Mouse (Mus musculus): ENCODE data around the gene Emc9. TPM values are rescaled to one million over a fixed set of nuclear protein-coding genes. Genes with fewer than 3 reads are reported as not detected.

Gene Emc9
- polyA plus RNA-seq, 1 experiment = 48.5 TPM

- Histone ChIP-seq H3K27ac (ENCODE audit: control insufficient read depth, insufficient read depth, low read depth, low read length, poor library complexity) (peak within 1 kb of the TSS; percentile 81), H3K4me3 (replicated peaks; ENCODE audit: control insufficient read depth, low read depth, low read length) (peak within 1 kb of the TSS; percentile 92), H3K4me1 (ENCODE audit: control insufficient read depth, insufficient read depth, low read length) (no peaks in the 10 kb centered on the region; the same call in 1 of the 2 replicates)
- TF ChIP-seq CTCF (IDR thresholded peaks at IDR 0.05; ENCODE audit: control insufficient read depth, insufficient read depth, low read length) (no peak), POLR2A (IDR thresholded peaks at IDR 0.05; ENCODE audit: borderline replicate concordance, control insufficient read depth, low read depth, low read length) (peak; percentile 68; the same call in 1 of the 2 replicates)
- WGBS = under 1% methylated on average over 32 of the region's 32 CpGs
These were observed 7.0 kb downstream of the Emc9 start, which contains the start of gene Psme1 for GRCm38 (mm10) chr14:55577871-55578667. TSS of gene Psme1 (plus strand) at chr14:55578123.

GRCm38 (mm10) chr14:55576376-55576775 lies 8.7 kb downstream of the Emc9 start:
- peak overlapping the region; percentile 77 for H3K27ac ChIP-seq (ENCODE audit: control insufficient read depth, insufficient read depth, low read depth, low read length, poor library complexity)
- no peaks in the 10 kb centered on the region; the same call in 1 of the 2 replicates for H3K4me1 ChIP-seq (ENCODE audit: control insufficient read depth, insufficient read depth, low read length)
- no peak for TF ChIP-seq CTCF (IDR thresholded peaks at IDR 0.05; ENCODE audit: control insufficient read depth, insufficient read depth, low read length)
- 39% methylated on average over 16 of the region's 16 CpGs for WGBS
- H3K4me3 ChIP-seq (replicated peaks; ENCODE audit: control insufficient read depth, low read depth, low read length) = no peak overlapping the region

- WGBS = 57% methylated on average over 13 of the region's 13 CpGs
- H3K27ac ChIP-seq (ENCODE audit: control insufficient read depth, insufficient read depth, low read depth, low read length, poor library complexity) = no peak overlapping the region
- TF ChIP-seq POLR2A (IDR thresholded peaks at IDR 0.05; ENCODE audit: borderline replicate concordance, control insufficient read depth, low read depth, low read length) (no peak), CTCF (IDR thresholded peaks at IDR 0.05; ENCODE audit: control insufficient read depth, insufficient read depth, low read length) (no peak)
- H3K4me3 ChIP-seq (replicated peaks; ENCODE audit: control insufficient read depth, low read depth, low read length) = no peak overlapping the region
- H3K4me1 ChIP-seq (ENCODE audit: control insufficient read depth, insufficient read depth, low read length) = no peaks in the 10 kb centered on the region; the same call in 1 of the 2 replicates
These were observed 9.4 kb downstream of the Emc9 start for GRCm38 (mm10) chr14:55575711-55576110.

GRCm38 (mm10) chr14:55575302-55575701 lies 9.8 kb downstream of the Emc9 start, which contains the start of gene Fitm1:
TSS of gene Fitm1 (plus strand) at chr14:55575617.
- H3K4me3 ChIP-seq (replicated peaks; ENCODE audit: control insufficient read depth, low read depth, low read length) = no peak within 1 kb of the TSS
- H3K27ac ChIP-seq (ENCODE audit: control insufficient read depth, insufficient read depth, low read depth, low read length, poor library complexity) = peak within 1 kb of the TSS; percentile 77
- H3K4me1 ChIP-seq (ENCODE audit: control insufficient read depth, insufficient read depth, low read length) = no peaks in the 10 kb centered on the region; the same call in 1 of the 2 replicates
- no peak for TF ChIP-seq CTCF (IDR thresholded peaks at IDR 0.05; ENCODE audit: control insufficient read depth, insufficient read depth, low read length)
- TF ChIP-seq POLR2A (IDR thresholded peaks at IDR 0.05; ENCODE audit: borderline replicate concordance, control insufficient read depth, low read depth, low read length) = no peak
- 77% methylated on average over 8 of the region's 8 CpGs for WGBS

- Histone ChIP-seq H3K4me1 (ENCODE audit: control insufficient read depth, insufficient read depth, low read length) (no peaks in the 10 kb centered on the region; the same call in 1 of the 2 replicates), H3K4me3 (replicated peaks; ENCODE audit: control insufficient read depth, low read depth, low read length) (no peak overlapping the region), H3K27ac (ENCODE audit: control insufficient read depth, insufficient read depth, low read depth, low read length, poor library complexity) (no peak overlapping the region)
- TF ChIP-seq POLR2A (IDR thresholded peaks at IDR 0.05; ENCODE audit: borderline replicate concordance, control insufficient read depth, low read depth, low read length) (no peak), CTCF (IDR thresholded peaks at IDR 0.05; ENCODE audit: control insufficient read depth, insufficient read depth, low read length) (no peak)
These were observed 13.3 kb downstream of the Emc9 start for GRCm38 (mm10) chr14:55571760-55572159.

GRCm38 (mm10) chr14:55570588-55570987 lies 14.5 kb downstream of the Emc9 start:
- TF ChIP-seq POLR2A (IDR thresholded peaks at IDR 0.05; ENCODE audit: borderline replicate concordance, control insufficient read depth, low read depth, low read length) (no peak), CTCF (IDR thresholded peaks at IDR 0.05; ENCODE audit: control insufficient read depth, insufficient read depth, low read length) (no peak)
- H3K27ac ChIP-seq (ENCODE audit: control insufficient read depth, insufficient read depth, low read depth, low read length, poor library complexity) = no peak overlapping the region
- H3K4me1 ChIP-seq (ENCODE audit: control insufficient read depth, insufficient read depth, low read length) = no peaks in the 10 kb centered on the region; the same call in 1 of the 2 replicates
- WGBS = 68% methylated on average over 2 of the region's 2 CpGs
- H3K4me3 ChIP-seq (replicated peaks; ENCODE audit: control insufficient read depth, low read depth, low read length) = no peak overlapping the region

GRCm38 (mm10) chr14:55567496-55567895 lies 17.6 kb downstream of the Emc9 start:
- Histone ChIP-seq H3K4me1 (ENCODE audit: control insufficient read depth, insufficient read depth, low read length) (no peaks in the 10 kb centered on the region; the same call in 1 of the 2 replicates), H3K27ac (ENCODE audit: control insufficient read depth, insufficient read depth, low read depth, low read length, poor library complexity) (no peak overlapping the region), H3K4me3 (replicated peaks; ENCODE audit: control insufficient read depth, low read depth, low read length) (no peak overlapping the region)
- TF ChIP-seq CTCF (IDR thresholded peaks at IDR 0.05; ENCODE audit: control insufficient read depth, insufficient read depth, low read length) (no peak), POLR2A (IDR thresholded peaks at IDR 0.05; ENCODE audit: borderline replicate concordance, control insufficient read depth, low read depth, low read length) (no peak)
- 89% methylated on average over 3 of the region's 3 CpGs for WGBS

GRCm38 (mm10) chr14:55565748-55566147 lies 19.4 kb downstream of the Emc9 start:
- Histone ChIP-seq H3K4me1 (ENCODE audit: control insufficient read depth, insufficient read depth, low read length) (peaks cover 2% of the 10 kb centered on the region; the same call in 1 of the 2 replicates), H3K4me3 (replicated peaks; ENCODE audit: control insufficient read depth, low read depth, low read length) (no peak overlapping the region), H3K27ac (ENCODE audit: control insufficient read depth, insufficient read depth, low read depth, low read length, poor library complexity) (no peak overlapping the region)
- TF ChIP-seq CTCF (IDR thresholded peaks at IDR 0.05; ENCODE audit: control insufficient read depth, insufficient read depth, low read length) (no peak), POLR2A (IDR thresholded peaks at IDR 0.05; ENCODE audit: borderline replicate concordance, control insufficient read depth, low read depth, low read length) (no peak)
- WGBS = 83% methylated on average over 3 of the region's 3 CpGs

Measured in bone marrow, adult 2 months (tissue).